Mouse (Mus musculus) cerebellum, adult 2 months (tissue): ENCODE data around the gene Mtnr1b. TPM values are rescaled to one million over a fixed set of nuclear protein-coding genes. Genes with fewer than 3 reads are reported as not detected.

Source experiments
- DNase-seq, 2 experiments: peaks; one replicate each; pipeline ENCODE4 v3.0.0; 2021
- H3K27ac ChIP-seq: fragments of 200-500 bp; 2 replicates; pipeline ENCODE4 v1.5.1; 2012; ENCODE audit warnings: low read length, control low read depth, inconsistent platforms; ENCODE audit not compliant: insufficient read depth
- H3K27me3 ChIP-seq: fragments of 200-500 bp; 2 replicates; pipeline ENCODE4 v1.6.1; 2012; ENCODE audit warnings: inconsistent platforms, mild to moderate bottlenecking, low read length, moderate library complexity; ENCODE audit not compliant: control insufficient read depth, insufficient read depth
- H3K4me1 ChIP-seq: fragments of 200-500 bp; 2 replicates; pipeline ENCODE4 v1.6.1; 2011; ENCODE audit warnings: low read length; ENCODE audit not compliant: control insufficient read depth, insufficient read depth
- H3K4me3 ChIP-seq: fragments of 200-500 bp; replicated peaks from 2 replicates; pipeline ENCODE3; 2011; ENCODE audit warnings: mild to moderate bottlenecking, low read depth, low read length, control low read depth; ENCODE audit not compliant: insufficient read depth
- CTCF ChIP-seq: fragments of 200-500 bp; IDR thresholded peaks from 2 replicates; pipeline ENCODE4 v1.5.1; 2011; ENCODE audit warnings: low read depth, mild to moderate bottlenecking, control low read depth, low read length, moderate library complexity, borderline replicate concordance; ENCODE audit not compliant: insufficient read depth
- POLR2A ChIP-seq: fragments of 200-500 bp; IDR thresholded peaks from 2 replicates; pipeline ENCODE4 v1.6.1; 2011; ENCODE audit warnings: low read length, control low read depth, borderline replicate concordance; ENCODE audit not compliant: insufficient read depth
- WGBS: fragments of 180-500 bp; shearing (Covaris S2); methylation state at CpG from one replicate; pipeline ENCODE4 v1.1.7; 2018; 5-methylcytosine and 5-hydroxymethylcytosine counted together
- polyA plus RNA-seq: library from polyadenylated mRNA; depleted of rRNA; stranded (reverse); fragments of >200 nt; gene quantifications from 2 replicates; pipeline ENCODE4 v1.2.3, GENCODE M21; 2012; rRNA removed

Gene Mtnr1b
- polyA plus RNA-seq, 1 experiment = not detected

GRCm38 (mm10) chr9:15786610-15787009 lies 87.7 kb downstream of the Mtnr1b start:
- 81% methylated on average over 2 of the region's 2 CpGs for WGBS
- Histone ChIP-seq H3K27me3 (no peaks in the 10 kb centered on the region), H3K4me1 (no peaks in the 10 kb centered on the region), H3K27ac (no peak overlapping the region), H3K4me3 (no peak overlapping the region)
- DNase-seq = no peak
- TF ChIP-seq CTCF (no peak), POLR2A (no peak)

GRCm38 (mm10) chr9:15786192-15786591 lies 88.2 kb downstream of the Mtnr1b start:
- 71% methylated on average over 3 of the region's 3 CpGs for WGBS
- no peak for TF ChIP-seq CTCF
- TF ChIP-seq POLR2A = no peak
- no peaks in the 10 kb centered on the region for H3K4me1 ChIP-seq
- no peak overlapping the region for H3K27ac ChIP-seq
- no peaks in the 10 kb centered on the region for H3K27me3 ChIP-seq
- DNase-seq = no peak
- no peak overlapping the region for H3K4me3 ChIP-seq

GRCm38 (mm10) chr9:15781936-15782335 lies 92.4 kb downstream of the Mtnr1b start:
- Histone ChIP-seq H3K27me3 (no peaks in the 10 kb centered on the region), H3K27ac (no peak overlapping the region), H3K4me1 (no peaks in the 10 kb centered on the region), H3K4me3 (no peak overlapping the region)
- TF ChIP-seq CTCF = no peak
- no peak for TF ChIP-seq POLR2A
- 67% methylated on average over 4 of the region's 4 CpGs for WGBS
- DNase-seq = no peak

GRCm38 (mm10) chr9:15774911-15775310 lies 99.4 kb downstream of the Mtnr1b start:
- no peaks in the 10 kb centered on the region for H3K27me3 ChIP-seq
- no peak overlapping the region for H3K27ac ChIP-seq
- DNase-seq = no peak
- no peaks in the 10 kb centered on the region; the same call in 1 of the 2 replicates for H3K4me1 ChIP-seq
- H3K4me3 ChIP-seq = no peak overlapping the region
- TF ChIP-seq POLR2A (no peak), CTCF (no peak)
- whole genome bisulfite sequencing = 86% methylated on average over 1 of the region's 1 CpGs

Other genes starting within 250 kb of the Mtnr1b start
- gene Deup1, start 246.6 kb downstream of the Mtnr1b start, polyA plus RNA-seq = 0.21 and 0.25 TPM in 2 replicates
- gene Slc36a4, start 164.8 kb downstream of the Mtnr1b start, polyA plus RNA-seq = 27.3 and 27.4 TPM in 2 replicates